In the genomic region with DNA sequence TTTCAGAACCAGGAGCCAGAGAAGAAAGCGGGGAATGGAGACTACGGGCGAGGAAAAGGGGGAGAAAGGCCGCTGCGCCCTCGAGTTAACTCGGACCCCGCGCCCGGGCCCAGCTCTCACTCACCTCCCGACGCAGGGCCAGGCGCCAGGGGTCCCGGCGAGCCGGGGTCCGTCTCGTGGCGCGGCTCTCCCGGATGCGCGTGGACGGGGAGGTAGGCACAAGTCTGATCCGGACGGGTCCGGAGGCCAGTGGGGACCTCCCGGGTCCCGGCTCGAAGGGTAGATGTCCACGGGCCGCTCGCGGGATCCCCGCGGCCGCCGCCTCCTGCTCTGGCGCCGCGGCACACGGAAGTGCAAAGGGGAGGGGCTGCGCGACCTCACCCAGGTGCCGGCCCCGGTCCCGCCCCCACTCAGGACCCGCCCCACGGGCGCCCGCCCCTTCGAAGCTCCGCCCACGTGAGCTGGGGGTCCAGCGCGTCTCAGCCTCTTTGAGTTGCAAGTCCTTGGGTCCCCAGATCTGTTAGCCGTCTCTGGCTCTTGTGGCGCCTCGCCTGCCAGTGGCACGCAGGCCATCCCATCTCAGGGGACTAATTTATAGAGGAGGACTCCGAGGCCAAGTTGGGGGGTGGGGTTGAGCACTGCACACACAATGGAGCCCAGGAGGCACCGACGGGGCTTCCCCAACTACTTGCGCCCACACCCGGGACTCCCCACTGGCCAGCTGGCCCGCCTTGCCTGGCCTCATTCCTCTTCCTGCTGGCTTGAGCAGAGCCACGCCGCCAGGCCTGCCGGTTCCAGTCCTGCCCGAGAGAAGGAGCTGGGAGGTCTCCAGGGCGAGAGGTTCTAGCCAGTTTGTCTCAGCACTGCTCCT, we compare ENCODE assay signal across 8 mouse cellular contexts. TPM values are rescaled to one million over a fixed set of nuclear protein-coding genes. Genes with fewer than 3 reads are reported as not detected.
DNase-seq lines count a peak whose midpoint lies in the region; ATAC-seq and TF ChIP-seq lines count a peak whose summit lies in the region.

A gene (minus strand): TSS at position 355 of the 871 bp plus-strand sequence.

- no peaks in the 10 kb centered on the region for H3K27me3 ChIP-seq in MEL (ENCODE audit: control insufficient read depth in 1 of 2, insufficient read depth in 2 of 2, low read length in 2 of 2)
- no peaks in the 10 kb centered on the region; the same call in 1 of the 2 replicates for H3K27me3 ChIP-seq in forebrain, embryonic 14.5 days (replicated peaks; ENCODE audit: control insufficient read depth, insufficient read depth, low read length)
- H3K27me3 ChIP-seq in lung, embryonic 15.5 days: no peaks in the 10 kb centered on the region

- no peak for TF ChIP-seq EP300 in MEL (IDR thresholded peaks at IDR 0.05; ENCODE audit: low read depth in 1 of 2, low read length in 2 of 2)

- peak; percentile 74 to 90 for TF ChIP-seq POLR2A in MEL (IDR thresholded peaks at IDR 0.05; ENCODE audit: control insufficient read depth in 1 of 2, insufficient read depth in 1 of 2, low read depth in 1 of 2, low read length in 2 of 2, poor library complexity in 1 of 2)
- no peak for TF ChIP-seq POLR2A in olfactory bulb, adult 2 months (IDR thresholded peaks at IDR 0.05; ENCODE audit: insufficient read depth, low read depth, low read length)

- H3K4me3 ChIP-seq in MEL (ENCODE audit: control insufficient read depth in 1 of 2, insufficient read depth in 1 of 2, low read depth in 2 of 2, low read length in 2 of 2): peak within 1 kb of the TSS; percentile 84 to 87
- H3K4me3 ChIP-seq in forebrain, embryonic 14.5 days (ENCODE audit: low read depth, low read length): peak within 1 kb of the TSS; percentile 56
- H3K4me3 ChIP-seq in lung, embryonic 15.5 days: peak within 1 kb of the TSS; percentile 57
- peak within 1 kb of the TSS; percentile 42 for H3K4me3 ChIP-seq in olfactory bulb, adult 2 months (ENCODE audit: insufficient read depth, low read depth, low read length)

- H3K9ac ChIP-seq in MEL (ENCODE audit: control insufficient read depth, low read depth, low read length, poor library complexity, severe bottlenecking): peak within 1 kb of the TSS; percentile 87
- peak within 1 kb of the TSS; percentile 65 for H3K9ac ChIP-seq in forebrain, embryonic 14.5 days (ENCODE audit: low read length)
- H3K9ac ChIP-seq in lung, embryonic 15.5 days: peak within 1 kb of the TSS; percentile 54

- DNase-seq in MEL (ENCODE audit: low read depth, low spot score): peak; percentile 92
- DNase-seq in forebrain, embryonic 14.5 days (ENCODE audit: low spot score): peak; percentile 69
- DNase-seq in heart, postnatal 25 days (ENCODE audit: low spot score): peak; percentile 79
- no peak for DNase-seq in layer of hippocampus, adult 18-20 months (ENCODE audit: low spot score in 2 of 2)
- DNase-seq in thymus, postnatal 25 days: peak; percentile 94

- TF ChIP-seq RAD21 in MEL (IDR thresholded peaks at IDR 0.05; ENCODE audit: low read depth, low read length): no peak

- intact Hi-C loops in heart, postnatal 25 days (cut with DNase I): loop anchor here (2.0 to 5.0 kb wide), 2 partner anchors 27 to 34 kb away; no protein-coding TSS in a partner anchor

- peaks cover 17 to 38% of the 10 kb centered on the region in 2 experiments for H3K4me1 ChIP-seq in MEL (ENCODE audit: control insufficient read depth in 1 of 2, insufficient read depth in 2 of 2, low read length in 2 of 2)
- 0 out of 2 replicates have a peak, but pooled peaks cover 4% of the 10 kb centered on the region for H3K4me1 ChIP-seq in forebrain, embryonic 14.5 days (ENCODE audit: control insufficient read depth, insufficient read depth, low read length)
- H3K4me1 ChIP-seq in lung, embryonic 15.5 days: peaks cover 52% of the 10 kb centered on the region
- H3K4me1 ChIP-seq in olfactory bulb, adult 2 months (ENCODE audit: control insufficient read depth, insufficient read depth, low read length): peaks cover 26% of the 10 kb centered on the region

- H3K9me3 ChIP-seq in MEL (replicated peaks; ENCODE audit: insufficient read depth, low read length): no peaks in the 10 kb centered on the region
- no peaks in the 10 kb centered on the region for H3K9me3 ChIP-seq in forebrain, embryonic 14.5 days (replicated peaks; ENCODE audit: control insufficient read depth, low read length)
- H3K9me3 ChIP-seq in lung, embryonic 15.5 days: no peaks in the 10 kb centered on the region

- WGBS in forebrain, embryonic 14.5 days: under 1% methylated on average over 71 of the region's 71 CpGs
- WGBS in lung, embryonic 15.5 days: under 1% methylated on average over 53 of the region's 71 CpGs
- WGBS in olfactory bulb, adult 2 months: 2% methylated on average over 58 of the region's 71 CpGs

- ATAC-seq in cerebellum, adult (ENCODE audit: insufficient number of reproducible peaks, low FRiP score, low TSS enrichment): peak; percentile 41
- ATAC-seq in forebrain, embryonic 14.5 days: peak; percentile 82
- peak; percentile 80 for ATAC-seq in lung, embryonic 15.5 days (ENCODE audit: borderline replicate concordance, extremely low read depth, low FRiP score, low TSS enrichment)

- peaks cover 22% of the 10 kb centered on the region for H3K79me2 ChIP-seq in MEL (ENCODE audit: control insufficient read depth, insufficient read depth, low read length, poor library complexity)

- TF ChIP-seq CTCF in MEL (IDR thresholded peaks at IDR 0.05 in 2 of 3, conservative IDR thresholded peaks at IDR 0.05 in 1 of 3; ENCODE audit: control insufficient read depth in 1 of 3, insufficient read depth in 1 of 3, low read depth in 2 of 3, low read length in 3 of 3, poor library complexity in 1 of 3, severe bottlenecking in 1 of 3): no peak
- TF ChIP-seq CTCF in olfactory bulb, adult 2 months (IDR thresholded peaks at IDR 0.05; ENCODE audit: insufficient read depth, low read depth, low read length): no peak

- H3K27ac ChIP-seq in MEL (ENCODE audit: control insufficient read depth, low read depth, low read length): peak within 1 kb of the TSS; percentile 80
- H3K27ac ChIP-seq in forebrain, embryonic 14.5 days (ENCODE audit: low read depth, low read length): no peak within 1 kb of the TSS
- peak within 1 kb of the TSS; percentile 83 for H3K27ac ChIP-seq in lung, embryonic 15.5 days
- H3K27ac ChIP-seq in olfactory bulb, adult 2 months (ENCODE audit: insufficient read depth, low read depth, low read length): no peak within 1 kb of the TSS

- peak within 1 kb of the TSS; percentile 68 for H3K4me2 ChIP-seq in forebrain, embryonic 14.5 days (ENCODE audit: low read length)
- H3K4me2 ChIP-seq in lung, embryonic 15.5 days: peak within 1 kb of the TSS; percentile 64

- peaks cover 0 to 16% of the 10 kb centered on the region in 2 experiments; a peak in 2 of 4 replicates for H3K36me3 ChIP-seq in MEL (ENCODE audit: control insufficient read depth in 1 of 2, insufficient read depth in 2 of 2, low read length in 2 of 2)
- H3K36me3 ChIP-seq in forebrain, embryonic 14.5 days (ENCODE audit: control insufficient read depth, insufficient read depth, low read length): no peaks in the 10 kb centered on the region
- no peaks in the 10 kb centered on the region for H3K36me3 ChIP-seq in lung, embryonic 15.5 days

TF ChIP-seq in MEL, 35 proteins besides CTCF, POLR2A, EP300 and RAD21 (continues in another document):
- TF ChIP-seq ZNF384 (IDR thresholded peaks at IDR 0.05; ENCODE audit: low read depth, low read length): no peak
- TF ChIP-seq MEF2A (IDR thresholded peaks at IDR 0.05; ENCODE audit: extremely low read depth, insufficient replicate concordance, low read depth, low read length, poor library complexity, severe bottlenecking): no peak
- peak; percentile 53 for TF ChIP-seq TBP (IDR thresholded peaks at IDR 0.05; ENCODE audit: low read depth, low read length)
- TF ChIP-seq RCOR1 (IDR thresholded peaks at IDR 0.05; ENCODE audit: low read depth, low read length): no peak
- no peak for TF ChIP-seq MAFK (IDR thresholded peaks at IDR 0.05; ENCODE audit: borderline replicate concordance, low read depth, low read length)
- TF ChIP-seq NELFE (IDR thresholded peaks at IDR 0.05; ENCODE audit: low read depth, low read length): peak; percentile 82
- peak; percentile 79 for TF ChIP-seq USF1 (IDR thresholded peaks at IDR 0.05; ENCODE audit: low read depth, low read length)
- no peak for TF ChIP-seq ETS1 (IDR thresholded peaks at IDR 0.05; ENCODE audit: low read depth, low read length)
- TF ChIP-seq E2F4 (IDR thresholded peaks at IDR 0.05; ENCODE audit: borderline replicate concordance, low read depth, low read length): no peak
- no peak for TF ChIP-seq NRF1 (IDR thresholded peaks at IDR 0.05; ENCODE audit: insufficient read depth, low read depth, low read length, poor library complexity, severe bottlenecking)
- no peak for TF ChIP-seq ZKSCAN1 (IDR thresholded peaks at IDR 0.05; ENCODE audit: low read depth, low read length)
- TF ChIP-seq MYC (IDR thresholded peaks at IDR 0.05; ENCODE audit: low read depth, low read length): no peak
- TF ChIP-seq USF2 (IDR thresholded peaks at IDR 0.05; ENCODE audit: borderline replicate concordance in 1 of 2, insufficient read depth in 1 of 2, low read depth in 1 of 2, low read length in 2 of 2): no peak
- TF ChIP-seq ZC3H11A (IDR thresholded peaks at IDR 0.05; ENCODE audit: low read depth, low read length): no peak
- no peak; the same call in 1 of the 2 replicates for TF ChIP-seq TCF12 (IDR thresholded peaks at IDR 0.05; ENCODE audit: low read depth, low read length)
- TF ChIP-seq SMC3 (IDR thresholded peaks at IDR 0.05; ENCODE audit: low read depth, low read length): no peak
- TF ChIP-seq POLR2AphosphoS2 (IDR thresholded peaks at IDR 0.05; ENCODE audit: low read length): peak; percentile 75; the same call in 1 of the 2 replicates
- TF ChIP-seq POLR2AphosphoS5 (IDR thresholded peaks at IDR 0.05; ENCODE audit: borderline replicate concordance, low read depth, low read length): no peak
- TF ChIP-seq SIN3A (IDR thresholded peaks at IDR 0.05; ENCODE audit: low read length): no peak; the same call in none of the 2 replicates
- no peak for TF ChIP-seq CHD1 (IDR thresholded peaks at IDR 0.05; ENCODE audit: low read depth, low read length)
- no peak for TF ChIP-seq BHLHE40 (IDR thresholded peaks at IDR 0.05; ENCODE audit: borderline replicate concordance, low read depth, low read length)

RNA-seq across cellular contexts. Expression of the gene that starts here (rescaled TPM):
- total RNA-seq in MEL (2012; rRNA removed): 33.9 and 37.4 TPM in 2 replicates
- polyA plus RNA-seq in MEL (2012; ENCODE audit: insufficient read depth in 1 of 2, insufficient read length in 2 of 2, low read depth in 1 of 2, low replicate concordance in 2 of 2, missing spikeins in 1 of 2): 10 to 100 TPM in 1 of 2 experiments, not detected in 1; 72.7 TPM
- 17.9 and 19.5 TPM in 2 replicates for polyA plus RNA-seq in forebrain, embryonic 14.5 days (2014; fragmentation: Nextera tagmentation; extraction: Ambion mirVana)
- 10 to 100 TPM; 11.4 to 13.4 TPM for total RNA-seq in heart, postnatal 25 days (2021)
- 10 to 100 TPM; 31.5 to 38.1 TPM for total RNA-seq in layer of hippocampus, adult 18-20 months (2021)
- polyA plus RNA-seq in lung, embryonic 15.5 days (2015; fragmentation: Nextera tagmentation; extraction: Ambion mirVana): 57.9 and 61.7 TPM in 2 replicates
- polyA plus RNA-seq in olfactory bulb, adult 2 months (2012; ENCODE audit: insufficient read depth, insufficient read length, low replicate concordance, missing spikeins): 164 TPM in 1 of 2 replicates, not detected in the other

Comparison
In these comparisons a context has a peak if more than half of its experiments do, and no peak if none do; other contexts are left out.
1. DNase-seq: peak in MEL (single experiment), forebrain, embryonic 14.5 days (single experiment), heart, postnatal 25 days (single experiment) and thymus, postnatal 25 days (single experiment); none in layer of hippocampus, adult 18-20 months (0 of 2).
2. H3K27ac ChIP-seq: peak in MEL (single experiment) and lung, embryonic 15.5 days (single experiment); none in forebrain, embryonic 14.5 days (single experiment) and olfactory bulb, adult 2 months (single experiment).
3. Peak in every context shown above with its lines, with median percentiles within 50 percentile points of each other: H3K4me3 ChIP-seq, H3K9ac ChIP-seq and ATAC-seq.